Mouse (Mus musculus) T-helper 17 cell (primary cell): ENCODE measurements at regions not wholly inside any gene's neighbourhood (a gene's known extent, or its start where the extent isn't known, plus 50 kb on each side); places are given as distances from the start of the nearest gene placed in this dataset.

Source experiments
- in situ Hi-C, 2 experiments: fragments of 300-600 bp; cut with MboI, MseI; formaldehyde crosslinking; loops; 1 replicate in 1 of 2; 2 replicates in 1 of 2; pipeline ENCODE4 v1.15.1; 2025; ENCODE audit warnings: high pct_unique_total_duplicates in 2 of 2

- in situ Hi-C loops, result no loop called here
Measured at GRCm38 (mm10) chr3:21859436-21859835, 217.0 kb upstream of the Tbl1xr1 start.

- in situ Hi-C loops, result loop anchor here (10.0 kb wide), 2 partner anchors 854 to 1006 kb away; no protein-coding TSS in a partner anchor
Measured at GRCm38 (mm10) chr3:21860915-21861635, 215.4 kb upstream of the Tbl1xr1 start.

GRCm38 (mm10) chr3:21861636-21861970 lies 214.8 kb upstream of the Tbl1xr1 start:
- in situ Hi-C loops, result loop anchor here (10.0 kb wide), 2 partner anchors 853 to 1007 kb away; no protein-coding TSS in a partner anchor

- in situ Hi-C loops, result loop anchor here (10.0 kb wide), 2 partner anchors 850 to 1010 kb away; no protein-coding TSS in a partner anchor
Measured at GRCm38 (mm10) chr3:21864391-21864790, 212.1 kb upstream of the Tbl1xr1 start.

- in situ Hi-C loops, result loop anchor here (10.0 kb wide), 2 partner anchors 849 to 1011 kb away; no protein-coding TSS in a partner anchor
Measured at GRCm38 (mm10) chr3:21865856-21866255, 210.6 kb upstream of the Tbl1xr1 start.

GRCm38 (mm10) chr3:21878396-21878795 lies 198.1 kb upstream of the Tbl1xr1 start:
- in situ Hi-C loops, result no loop called here

GRCm38 (mm10) chr3:21884216-21884615 lies 192.2 kb upstream of the Tbl1xr1 start:
- in situ Hi-C loops, result no loop called here

GRCm38 (mm10) chr3:21888710-21889109 lies 187.7 kb upstream of the Tbl1xr1 start:
- in situ Hi-C loops, result no loop called here

- in situ Hi-C loops, result loop anchor here in 1 of 2 experiments (5.0 kb wide), 1 partner anchor 95 kb away; no protein-coding TSS in a partner anchor
Measured at GRCm38 (mm10) chr3:21891819-21892480, 184.5 kb upstream of the Tbl1xr1 start.

- in situ Hi-C loops, result loop anchor here in 1 of 2 experiments (5.0 kb wide), 1 partner anchor 94 kb away; no protein-coding TSS in a partner anchor
Measured at GRCm38 (mm10) chr3:21892864-21893404, 183.5 kb upstream of the Tbl1xr1 start.

GRCm38 (mm10) chr3:21895551-21895950 lies 180.9 kb upstream of the Tbl1xr1 start:
- in situ Hi-C loops, result no loop called here

- in situ Hi-C loops, result no loop called here
Measured at GRCm38 (mm10) chr3:21898241-21898640, 178.2 kb upstream of the Tbl1xr1 start.

- in situ Hi-C loops, result loop anchor here in 1 of 2 experiments (25.0 kb wide), 1 partner anchor 1243 kb away; no protein-coding TSS in a partner anchor
Measured at GRCm38 (mm10) chr3:21905384-21906073, 170.9 kb upstream of the Tbl1xr1 start.

- in situ Hi-C loops, result loop anchor here in 1 of 2 experiments (25.0 kb wide), 1 partner anchor 1247 kb away; no protein-coding TSS in a partner anchor
Measured at GRCm38 (mm10) chr3:21908828-21909227, 167.6 kb upstream of the Tbl1xr1 start.

- in situ Hi-C loops, result loop anchor here in 1 of 2 experiments (10.0 to 25.0 kb wide), 2 partner anchors 85 to 1248 kb away; no protein-coding TSS in a partner anchor
Measured at GRCm38 (mm10) chr3:21910080-21910479, 166.4 kb upstream of the Tbl1xr1 start.

GRCm38 (mm10) chr3:21911071-21911470 lies 165.4 kb upstream of the Tbl1xr1 start:
- in situ Hi-C loops, result loop anchor here in 1 of 2 experiments (10.0 to 25.0 kb wide), 2 partner anchors 86 to 1249 kb away; no protein-coding TSS in a partner anchor

GRCm38 (mm10) chr3:21917228-21917910 lies 159.1 kb upstream of the Tbl1xr1 start:
- in situ Hi-C loops, result loop anchor here in 1 of 2 experiments (10.0 to 25.0 kb wide), 2 partner anchors 93 to 1255 kb away; no protein-coding TSS in a partner anchor

GRCm38 (mm10) chr3:21918431-21918830 lies 158.0 kb upstream of the Tbl1xr1 start:
- in situ Hi-C loops, result loop anchor here in 1 of 2 experiments (10.0 to 25.0 kb wide), 2 partner anchors 94 to 1256 kb away; no protein-coding TSS in a partner anchor

GRCm38 (mm10) chr3:21919931-21920330 lies 156.5 kb upstream of the Tbl1xr1 start:
- in situ Hi-C loops, result loop anchor here in 1 of 2 experiments (10.0 to 25.0 kb wide), 2 partner anchors 95 to 1258 kb away; no protein-coding TSS in a partner anchor

- in situ Hi-C loops, result loop anchor here in 1 of 2 experiments (10.0 kb wide), 1 partner anchor 263 kb away; no protein-coding TSS in a partner anchor
Measured at GRCm38 (mm10) chr3:21931951-21932350, 144.5 kb upstream of the Tbl1xr1 start.
